Mouse (Mus musculus): ENCODE data around the gene Mrm3. TPM values are rescaled to one million over a fixed set of nuclear protein-coding genes. Genes with fewer than 3 reads are reported as not detected.
"Not testable (repeated sequence)": the region's sequence is repeated elsewhere in the genome, so short reads cannot be mapped to it uniquely, and the experiment has no call there.

Gene Mrm3
- polyA plus RNA-seq (2015; fragmentation: Nextera tagmentation; extraction: Ambion mirVana) = 26.3 and 29.6 TPM in 2 replicates

DNA sequence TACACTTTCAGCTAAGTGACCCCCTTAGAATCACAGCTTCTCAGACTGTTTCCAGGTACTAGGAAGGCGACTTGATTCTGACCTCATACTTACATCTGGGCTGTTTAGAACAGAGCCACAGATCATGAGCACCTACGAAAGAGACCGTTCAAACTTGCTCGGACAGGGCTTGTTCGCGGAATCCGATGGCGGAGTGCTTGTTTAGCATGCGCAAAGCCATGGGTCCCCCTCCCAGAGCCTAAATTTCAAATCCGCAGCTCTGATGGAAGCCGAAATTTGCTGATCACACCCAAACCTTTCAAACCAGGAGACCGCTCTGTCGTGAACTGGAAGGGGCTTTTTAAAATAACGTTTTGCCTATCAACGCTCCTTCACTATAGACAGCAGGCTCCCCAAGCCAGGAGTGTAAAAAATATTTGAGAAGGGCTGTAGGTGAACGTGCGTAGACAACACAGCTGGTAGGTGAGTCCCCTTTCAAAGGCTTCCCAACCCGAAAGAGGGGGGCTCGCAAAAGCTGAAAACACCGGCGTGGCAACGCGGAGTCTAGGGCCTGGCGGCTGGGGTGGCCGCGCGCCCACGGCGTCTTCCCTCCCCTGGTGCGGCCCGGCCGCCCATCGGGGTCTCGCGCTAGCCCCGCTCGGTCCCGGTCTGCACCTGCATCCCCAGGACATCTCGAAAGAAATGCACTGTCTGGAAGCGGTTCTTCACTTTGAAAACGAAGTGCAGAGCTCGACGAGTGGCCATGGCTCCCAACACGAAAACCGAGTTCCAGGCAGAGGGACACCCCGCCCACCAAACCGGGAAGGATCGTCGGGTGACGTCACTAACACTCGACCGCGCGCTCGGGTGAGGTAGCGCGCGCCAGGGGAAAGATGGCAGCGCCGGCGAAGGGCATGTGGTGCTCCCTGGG, at the start of gene Mrm3, which contains the start of gene Glod4:
Gene Mrm3 (plus strand): TSS at position 815 of the 910 bp plus-strand sequence.
Gene Glod4 (minus strand): TSS at position 825 of the 910 bp plus-strand sequence.
- Histone ChIP-seq H3K27me3 (replicated peaks) (no peaks in the 10 kb centered on the region), H3K9ac (peak within 1 kb of the TSS; percentile 81), H3K4me3 (replicated peaks) (peak within 1 kb of the TSS; percentile 90), H3K9me3 (no peaks in the 10 kb centered on the region), H3K4me2 (replicated peaks) (peak within 1 kb of the TSS; percentile 77), H3K36me3 (no peaks in the 10 kb centered on the region), H3K4me1 (replicated peaks) (peaks cover 15% of the 10 kb centered on the region), H3K27ac (peak within 1 kb of the TSS; percentile 62; the same call in 1 of the 2 replicates)
- peak; percentile 95 for ATAC-seq
- under 1% methylated on average over 61 of the region's 61 CpGs for WGBS

DNA sequence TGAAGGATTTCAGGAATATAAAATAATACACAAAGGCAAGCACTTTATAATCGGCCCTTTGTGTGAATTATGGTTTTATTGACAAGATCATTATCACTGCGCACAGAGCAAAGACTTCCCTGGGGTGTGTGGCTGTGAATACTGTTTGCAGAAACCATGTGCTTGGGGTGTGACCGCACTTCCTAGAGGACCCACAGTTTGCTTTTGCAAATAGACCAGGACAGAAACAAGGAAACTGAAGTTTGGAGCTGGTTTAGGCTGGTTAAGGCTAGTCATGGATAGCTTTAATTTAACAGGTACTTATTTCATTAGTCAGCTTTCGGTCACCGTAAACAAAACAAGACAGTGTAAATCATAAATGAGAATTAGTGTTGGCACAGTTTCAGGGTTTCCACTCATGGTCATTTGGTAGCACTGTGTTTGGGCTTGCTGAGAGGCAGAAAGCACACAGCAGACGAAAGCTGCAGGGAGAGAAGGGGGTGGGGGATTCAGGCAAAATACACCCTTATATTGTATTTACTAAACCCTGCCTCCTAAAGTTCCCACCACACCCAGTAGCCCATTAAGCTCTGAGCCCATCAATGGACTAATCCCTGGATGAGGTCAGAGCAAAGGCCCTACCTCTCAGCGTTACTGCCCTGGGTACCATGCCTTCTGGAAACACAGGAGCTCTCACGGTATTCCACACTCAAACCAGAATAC, 47.1 kb upstream of the Mrm3 start:
- Histone ChIP-seq H3K36me3 (no peaks in the 10 kb centered on the region), H3K27me3 (replicated peaks) (no peaks in the 10 kb centered on the region), H3K27ac (peak overlapping the region; percentile 77), H3K4me1 (replicated peaks) (0 out of 2 replicates have a peak, but pooled peaks cover under 1% of the 10 kb centered on the region), H3K4me2 (replicated peaks) (peak overlapping the region; percentile 24), H3K4me3 (replicated peaks) (no peak overlapping the region), H3K9ac (no peak overlapping the region), H3K9me3 (no peaks in the 10 kb centered on the region)
- ATAC-seq = peak; percentile 93
- 42% methylated on average over 8 of the region's 8 CpGs for WGBS

DNA sequence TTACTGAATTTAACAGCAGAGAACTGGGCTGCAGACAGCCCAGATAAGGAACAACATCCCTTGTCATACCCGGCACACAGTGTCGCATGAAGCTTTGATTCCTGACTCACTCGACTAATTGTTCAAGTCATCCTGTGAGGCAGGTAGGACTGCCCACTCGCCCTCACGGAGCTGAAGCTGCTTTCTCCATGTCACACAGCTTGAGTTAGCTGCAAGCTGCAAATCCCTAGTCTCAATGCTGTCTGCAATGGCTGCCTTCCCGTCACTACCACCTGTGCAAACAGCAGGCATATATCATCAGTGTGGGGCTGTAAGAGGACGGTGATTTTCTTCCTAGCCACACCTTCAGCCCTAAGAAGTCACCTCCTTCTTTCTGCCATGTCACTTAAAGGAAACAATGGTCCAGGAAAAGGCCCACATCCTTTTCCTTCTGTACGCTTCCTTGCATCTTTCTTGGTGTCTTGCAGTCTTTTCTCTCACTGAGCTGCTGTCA, 46.5 kb upstream of the Mrm3 start:
- 47% methylated on average over 8 of the region's 8 CpGs for WGBS

DNA sequence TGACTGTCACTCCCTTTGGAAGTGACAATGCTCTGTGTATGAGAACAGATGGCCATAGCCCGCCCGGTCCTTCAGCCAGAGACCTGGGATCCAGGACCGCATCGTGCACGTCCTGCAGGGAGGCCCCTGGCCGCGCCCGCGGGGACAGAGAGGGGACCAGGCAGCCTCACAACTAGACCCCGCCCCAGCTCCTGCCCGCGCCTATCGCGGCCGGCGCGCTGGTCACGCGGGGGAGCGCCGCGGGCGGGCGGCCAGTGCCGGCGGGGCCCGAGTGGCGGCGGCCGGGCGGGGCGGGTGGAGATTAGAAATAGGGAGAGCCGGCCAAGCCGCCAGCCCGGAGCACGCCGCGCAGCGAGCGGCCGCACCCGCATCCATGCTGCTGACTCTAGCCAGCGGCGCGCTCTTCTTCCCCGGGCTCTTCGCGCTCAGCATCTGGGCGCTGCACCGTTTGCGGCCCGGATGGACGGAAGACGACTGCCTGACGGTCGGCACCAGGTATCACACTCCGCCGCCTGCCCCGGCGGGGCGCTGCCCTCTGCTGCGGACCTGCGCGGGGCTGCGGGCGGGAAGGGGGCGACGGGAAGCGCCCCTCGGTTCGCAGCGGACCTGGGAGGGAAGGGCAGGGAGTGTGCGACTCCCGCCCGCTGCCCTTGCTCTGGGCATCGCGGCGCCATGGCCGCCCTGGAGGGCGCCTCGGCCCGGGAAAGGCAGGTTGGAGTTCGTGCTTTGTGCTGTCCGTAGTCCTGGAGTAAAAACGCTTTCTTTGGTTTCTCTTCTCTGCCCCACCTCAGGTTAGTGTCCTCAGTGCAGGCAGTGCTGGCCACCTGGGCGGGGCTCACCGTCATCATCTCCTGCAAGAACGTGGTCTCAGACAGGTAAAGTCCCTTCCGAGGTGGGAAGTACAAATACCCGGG, 41.5 kb upstream of the Mrm3 start:
- Histone ChIP-seq H3K4me3 (replicated peaks) (peak overlapping the region; percentile 87), H3K4me1 (replicated peaks) (0 out of 2 replicates have a peak, but pooled peaks cover 10% of the 10 kb centered on the region), H3K27me3 (replicated peaks) (no peaks in the 10 kb centered on the region), H3K9ac (peak overlapping the region; percentile 87), H3K36me3 (peaks cover 12% of the 10 kb centered on the region), H3K4me2 (replicated peaks) (peak overlapping the region; percentile 82), H3K9me3 (no peaks in the 10 kb centered on the region), H3K27ac (peak overlapping the region; percentile 91)
- under 1% methylated on average over 89 of the region's 90 CpGs for WGBS
- ATAC-seq = peak; percentile 99

More for the DNA sequence above, 46.5 kb upstream of the Mrm3 start:
- no peak overlapping the region for H3K9ac ChIP-seq
- peak overlapping the region; percentile 24 for H3K4me2 ChIP-seq (replicated peaks)
- H3K27ac ChIP-seq = peak overlapping the region; percentile 77
- no peaks in the 10 kb centered on the region for H3K36me3 ChIP-seq
- H3K4me1 ChIP-seq (replicated peaks) = 0 out of 2 replicates have a peak, but pooled peaks cover 4% of the 10 kb centered on the region
- ATAC-seq = peak; percentile 15; the same call in 1 of the 2 replicates
- H3K9me3 ChIP-seq = no peaks in the 10 kb centered on the region
- H3K4me3 ChIP-seq (replicated peaks) = no peak overlapping the region
- H3K27me3 ChIP-seq (replicated peaks) = no peaks in the 10 kb centered on the region

DNA sequence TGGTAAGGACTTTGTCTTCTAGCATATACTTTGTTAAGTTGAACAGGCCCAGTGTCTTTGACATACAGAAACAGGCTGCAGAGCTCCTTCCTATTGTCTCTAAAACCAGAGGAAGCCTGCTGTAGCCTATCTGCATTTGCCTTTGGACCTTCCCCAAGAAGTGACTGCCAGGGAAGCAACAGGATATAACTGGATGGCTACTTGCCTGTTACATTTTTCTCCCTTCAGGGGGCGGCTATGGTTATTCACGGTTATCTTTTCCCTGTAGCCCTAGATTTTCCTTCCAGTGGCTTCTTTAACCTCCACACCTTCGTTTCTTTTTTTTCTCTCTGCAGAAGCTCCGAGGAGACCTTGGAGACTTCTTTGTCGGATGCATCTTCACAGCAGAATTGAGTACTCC, 36.7 kb upstream of the Mrm3 start:
- Histone ChIP-seq H3K36me3 (peaks cover 34% of the 10 kb centered on the region), H3K9me3 (no peaks in the 10 kb centered on the region), H3K4me1 (replicated peaks) (peaks cover 9% of the 10 kb centered on the region; the same call in 1 of the 2 replicates), H3K4me2 (replicated peaks) (no peak overlapping the region), H3K9ac (no peak overlapping the region), H3K27ac (no peak overlapping the region), H3K4me3 (replicated peaks) (no peak overlapping the region), H3K27me3 (replicated peaks) (no peaks in the 10 kb centered on the region)
- ATAC-seq = no peak
- 89% methylated on average over 5 of the region's 5 CpGs for WGBS

DNA sequence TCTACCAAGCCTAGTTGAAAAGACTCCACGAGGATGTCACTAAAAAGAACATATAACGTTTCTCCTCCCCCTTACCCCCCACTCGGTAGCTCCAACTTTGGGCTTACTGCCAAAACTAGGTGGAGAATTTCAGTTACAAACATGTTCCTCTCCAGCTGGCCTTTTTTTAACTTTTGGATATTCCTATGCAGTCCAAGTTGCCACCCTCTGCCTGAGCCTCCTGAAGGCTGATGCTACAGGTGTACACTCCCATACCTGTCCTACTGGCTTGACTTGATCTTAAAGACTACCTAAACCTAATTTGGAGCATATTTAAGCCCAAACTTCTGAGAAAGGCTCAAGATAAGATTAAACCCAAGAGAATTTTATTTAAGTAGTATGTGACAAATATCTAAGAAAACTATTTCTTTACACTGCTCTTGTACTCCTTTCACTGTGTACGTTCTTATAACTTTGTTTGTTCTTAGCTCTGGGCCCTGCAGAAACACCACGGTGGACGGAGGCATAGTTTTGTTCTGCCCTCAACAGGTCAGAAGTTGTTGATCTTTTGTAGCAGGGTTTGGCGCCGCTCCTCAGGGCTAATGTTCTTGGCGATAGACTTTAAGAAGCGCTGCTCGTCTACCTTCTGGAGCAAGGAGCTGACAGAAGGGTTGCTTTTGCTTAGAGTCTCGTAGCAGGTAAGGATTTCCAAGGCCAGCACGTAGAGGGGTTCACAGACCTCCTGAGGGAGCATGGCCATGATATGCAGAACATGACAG, 33.1 kb upstream of the Mrm3 start:
- Histone ChIP-seq H3K27ac (no peak overlapping the region), H3K27me3 (replicated peaks) (no peaks in the 10 kb centered on the region), H3K4me1 (replicated peaks) (peaks cover 4% of the 10 kb centered on the region; the same call in 1 of the 2 replicates), H3K4me2 (replicated peaks) (no peak overlapping the region), H3K4me3 (replicated peaks) (no peak overlapping the region), H3K9ac (no peak overlapping the region), H3K9me3 (no peaks in the 10 kb centered on the region), H3K36me3 (peaks cover 42% of the 10 kb centered on the region)
- WGBS = 75% methylated on average over 13 of the region's 13 CpGs
- no peak for ATAC-seq

DNA sequence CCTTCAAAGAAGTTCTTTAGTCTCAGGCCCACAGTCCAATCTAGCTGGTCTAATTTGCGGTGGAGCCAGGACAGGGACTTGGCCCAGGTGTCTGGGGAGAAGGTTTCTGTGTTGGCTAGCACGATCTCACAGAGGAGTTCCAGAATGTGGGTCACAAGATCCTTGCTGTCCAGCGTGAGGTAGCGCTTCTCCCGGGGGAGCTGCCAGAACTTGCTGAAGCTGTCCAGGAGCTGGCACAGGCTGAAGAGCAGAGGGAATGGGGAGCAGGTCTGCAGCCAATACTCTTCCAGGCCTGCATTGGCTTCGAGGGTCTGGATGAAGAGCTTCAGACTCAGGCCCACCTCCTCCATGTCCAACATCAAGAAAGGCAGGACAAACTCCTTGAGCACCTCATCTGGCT, 31.9 kb upstream of the Mrm3 start:
- not testable (repeated sequence) for H3K4me2 ChIP-seq (replicated peaks); ATAC-seq; H3K9ac ChIP-seq; H3K4me3 ChIP-seq (replicated peaks); H3K9me3 ChIP-seq; H3K27ac ChIP-seq; H3K27me3 ChIP-seq (replicated peaks)
- 90% methylated on average over 5 of the region's 6 CpGs for WGBS
- peaks cover 38% of the 10 kb centered on the region for H3K36me3 ChIP-seq
- H3K4me1 ChIP-seq (replicated peaks) = peaks cover 13% of the 10 kb centered on the region; the same call in 1 of the 2 replicates

DNA sequence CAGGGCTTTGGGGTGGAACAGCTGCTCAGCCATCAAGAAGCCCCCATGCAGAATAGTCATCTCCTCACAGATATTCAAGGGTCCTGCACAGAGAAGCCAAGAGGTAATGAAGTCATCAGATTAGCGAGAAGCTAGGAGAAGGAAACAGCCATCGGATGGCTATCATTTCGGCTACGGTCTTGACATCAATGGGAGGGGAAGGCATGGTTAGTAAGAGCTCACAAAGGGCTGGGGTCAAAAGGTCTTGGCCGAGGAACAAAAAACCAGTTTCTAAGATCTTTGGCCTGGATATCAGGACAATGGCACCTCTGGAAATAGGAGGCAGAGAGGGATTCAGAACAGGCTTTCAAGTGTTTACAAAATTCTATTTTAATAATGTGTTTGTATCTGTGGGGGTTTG, 29.7 kb upstream of the Mrm3 start:
- ATAC-seq = no peak
- Histone ChIP-seq H3K36me3 (peaks cover 20% of the 10 kb centered on the region), H3K27me3 (replicated peaks) (no peaks in the 10 kb centered on the region), H3K9ac (no peak overlapping the region), H3K27ac (no peak overlapping the region), H3K4me2 (replicated peaks) (no peak overlapping the region), H3K4me1 (replicated peaks) (peaks cover 14% of the 10 kb centered on the region; the same call in 1 of the 2 replicates), H3K4me3 (replicated peaks) (no peak overlapping the region), H3K9me3 (no peaks in the 10 kb centered on the region)
- 87% methylated on average over 5 of the region's 5 CpGs for WGBS

DNA sequence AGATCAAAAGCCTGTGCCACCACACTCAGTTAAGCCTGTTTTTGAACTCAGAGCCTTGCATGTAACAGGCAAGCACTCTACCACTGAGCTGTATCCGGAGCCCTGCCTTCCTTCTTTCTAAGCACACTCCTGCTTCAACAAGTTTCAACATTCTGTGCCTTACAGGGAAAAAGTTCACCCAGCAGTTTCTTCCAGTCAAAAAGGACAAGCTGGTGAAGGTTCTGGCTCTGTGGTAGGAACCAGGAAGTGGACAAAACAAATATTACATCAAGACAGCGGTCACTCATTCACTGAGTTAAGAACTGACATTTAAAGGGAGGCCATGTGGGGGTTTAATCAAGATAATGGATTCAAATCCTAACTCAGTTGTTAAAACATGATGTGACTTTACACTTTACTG, 28.5 kb upstream of the Mrm3 start:
- Histone ChIP-seq H3K4me3 (replicated peaks) (no peak overlapping the region), H3K9me3 (no peaks in the 10 kb centered on the region), H3K36me3 (peaks cover 17% of the 10 kb centered on the region), H3K27me3 (replicated peaks) (no peaks in the 10 kb centered on the region), H3K4me1 (replicated peaks) (peaks cover 14% of the 10 kb centered on the region; the same call in 1 of the 2 replicates), H3K27ac (no peak overlapping the region), H3K4me2 (replicated peaks) (no peak overlapping the region), H3K9ac (no peak overlapping the region)
- no peak for ATAC-seq
- WGBS = 76% methylated on average over 2 of the region's 2 CpGs

DNA sequence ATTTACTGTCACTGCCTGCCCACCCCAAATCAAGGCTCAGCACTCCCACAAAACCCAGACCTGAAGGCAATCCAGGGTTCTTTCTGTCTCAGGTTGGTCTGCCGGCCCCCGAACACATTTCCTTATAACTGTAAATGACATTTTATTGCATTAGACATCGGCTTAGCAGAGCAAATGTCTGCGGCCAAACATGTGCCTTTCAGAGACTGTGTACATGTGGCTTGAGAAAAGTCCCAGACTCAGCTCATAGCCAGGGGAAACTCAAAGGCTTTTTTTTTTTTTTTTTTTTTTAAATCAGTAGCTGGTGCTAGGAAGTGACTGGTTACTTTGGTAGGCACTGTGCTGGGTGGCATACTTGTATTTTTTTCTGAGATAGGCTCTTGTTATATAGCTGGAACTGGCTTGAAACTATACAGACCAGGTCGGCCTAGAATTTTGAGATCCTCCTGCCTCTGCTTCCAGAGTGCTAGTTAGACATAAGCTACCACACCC, 27.4 kb upstream of the Mrm3 start:
- peak overlapping the region; percentile 84 for H3K4me3 ChIP-seq (replicated peaks)
- peak overlapping the region; percentile 90; the same call in 1 of the 2 replicates for H3K27ac ChIP-seq
- ATAC-seq = no peak
- H3K4me1 ChIP-seq (replicated peaks) = peaks cover 11% of the 10 kb centered on the region; the same call in 1 of the 2 replicates
- no peak overlapping the region for H3K9ac ChIP-seq
- no peaks in the 10 kb centered on the region for H3K9me3 ChIP-seq
- H3K36me3 ChIP-seq = peaks cover 15% of the 10 kb centered on the region
- no peaks in the 10 kb centered on the region for H3K27me3 ChIP-seq (replicated peaks)
- peak overlapping the region; percentile 75 for H3K4me2 ChIP-seq (replicated peaks)
- WGBS = 78% methylated on average over 5 of the region's 5 CpGs
